Mouse (Mus musculus) T-cell, adult 2 months (primary cell): ENCODE results near the gene Alox5ap.
A peak's percentile ranks its signal among the peaks of the same experiment; 100 is the strongest.

Experiments
- DNase-seq: peaks from one replicate; pipeline ENCODE4 v3.0.0; 2022; ENCODE audit warnings: low spot score

Alox5ap gene

DNA sequence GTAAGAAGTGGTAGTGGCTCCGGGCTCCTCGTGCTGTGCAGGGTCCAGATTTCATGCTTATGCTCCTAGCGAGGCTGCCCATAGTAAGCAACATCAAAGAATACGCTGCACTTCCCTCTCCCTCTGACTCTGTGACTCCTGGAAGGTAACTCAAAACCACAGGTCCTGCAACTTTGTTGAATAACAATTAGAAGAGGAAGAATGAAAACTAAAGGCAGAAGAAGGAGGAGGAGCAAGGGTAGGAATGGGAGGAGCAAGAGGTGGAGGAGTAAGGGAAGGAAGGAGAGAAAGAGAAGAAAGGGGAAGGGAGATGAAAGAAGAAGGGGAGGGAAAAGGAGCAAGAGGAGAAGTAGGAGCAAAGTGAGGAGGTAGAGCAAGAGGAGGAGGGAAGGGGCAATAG, at the start of gene Alox5ap:
Gene Alox5ap, plus strand, starts transcription at position 363 of the 400 bp plus-strand sequence.
- DNase-seq, result no peak

DNA sequence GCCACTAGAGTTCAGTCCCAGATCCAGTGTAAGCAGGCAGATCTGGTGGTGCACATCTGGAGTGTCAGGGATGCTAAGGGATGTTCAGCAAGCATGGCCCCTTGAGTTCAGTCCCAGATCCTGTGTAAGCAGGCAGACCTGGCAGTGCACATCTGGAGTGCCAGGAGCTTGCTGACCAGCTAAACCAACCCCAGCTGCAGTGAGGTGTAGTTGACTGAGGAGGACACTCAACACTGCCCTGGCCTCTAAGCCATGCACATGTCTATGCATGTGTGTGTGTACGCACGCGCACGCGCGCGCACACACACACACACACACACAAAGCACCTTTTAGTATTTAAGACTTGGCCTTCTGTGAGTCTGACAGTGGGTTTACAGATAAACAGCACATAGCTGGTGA, 49.0 kb upstream of the Alox5ap start:
- DNase-seq, result no peak

DNA sequence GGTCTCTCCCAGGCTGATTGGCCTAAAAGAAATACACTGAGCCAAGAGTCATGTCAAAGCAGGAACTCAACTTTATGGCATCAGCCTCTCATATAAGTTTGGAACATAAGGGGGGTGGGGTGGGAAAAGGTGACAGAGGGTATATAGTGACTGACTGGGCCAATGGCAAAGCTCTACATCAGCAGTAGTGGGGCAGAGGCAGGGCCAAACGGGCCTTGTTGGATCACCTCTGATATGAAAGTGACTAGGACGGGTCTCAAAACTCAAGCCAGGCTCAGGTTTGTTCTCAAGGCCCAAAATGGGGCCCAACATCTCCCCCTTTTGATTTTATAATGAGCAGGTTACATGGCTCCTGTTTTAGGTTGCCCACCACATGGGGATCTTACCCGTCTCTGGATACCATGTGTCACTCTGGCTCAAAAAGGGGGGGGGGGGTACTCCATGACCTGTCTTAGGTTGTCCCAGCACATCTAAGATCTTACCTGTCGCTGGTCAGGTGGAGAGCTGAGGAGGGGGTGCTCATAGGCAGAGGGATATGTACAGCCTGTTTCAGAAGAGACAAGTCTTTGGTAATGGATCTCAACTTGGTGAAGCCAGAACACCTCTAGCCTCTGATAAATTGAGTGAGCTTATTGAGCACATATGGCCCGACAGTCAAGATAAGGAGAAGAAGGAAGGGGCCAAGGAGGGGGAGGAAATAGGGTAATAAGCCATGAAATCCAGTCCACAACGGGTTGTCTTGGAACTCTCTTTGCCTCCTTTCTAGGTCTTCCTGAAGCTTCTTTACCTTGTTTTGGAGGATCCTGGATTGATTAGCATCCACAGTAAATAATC, 46.8 kb upstream of the Alox5ap start:
- no peak for DNase-seq

DNA sequence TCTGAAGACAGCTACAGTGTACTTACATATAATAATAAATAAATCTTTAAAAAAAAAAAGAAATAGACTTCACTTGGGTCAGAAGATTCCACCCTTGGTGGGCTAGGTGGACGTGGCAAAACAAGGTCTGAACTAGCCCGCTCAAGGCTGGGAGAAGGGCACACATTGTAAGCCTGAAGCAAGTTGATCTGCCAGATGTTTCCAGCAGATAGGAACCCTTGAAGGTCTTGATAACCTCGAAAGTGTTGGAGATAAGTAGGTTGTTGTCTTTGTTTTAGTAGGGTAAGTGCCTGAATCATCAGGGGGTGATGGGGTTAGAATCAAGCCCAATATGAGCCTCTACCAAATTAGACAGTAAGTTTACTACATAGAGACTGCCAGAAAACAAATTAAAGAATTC, 45.1 kb upstream of the Alox5ap start:
- no peak for DNase-seq

DNA sequence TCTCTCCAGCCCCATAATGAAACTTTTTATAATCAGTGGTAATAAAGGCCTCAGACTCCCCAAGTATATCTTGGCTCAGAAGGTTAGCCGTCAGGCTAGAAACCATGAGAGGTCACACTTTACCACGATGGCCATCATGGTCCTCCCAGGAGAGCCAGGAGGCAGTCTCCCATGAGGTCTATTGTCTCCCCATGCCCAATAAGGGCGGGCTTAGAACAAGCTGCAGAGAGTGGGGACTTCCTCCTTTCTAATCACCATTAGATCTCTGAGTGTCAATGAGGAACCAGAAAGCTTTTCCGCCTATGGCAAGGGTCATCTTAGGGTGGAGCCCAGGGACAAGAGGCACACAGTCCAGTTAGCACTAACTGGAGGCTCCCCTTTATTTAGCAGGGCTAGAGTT, 43.2 kb upstream of the Alox5ap start:
- DNase-seq, result no peak

DNA sequence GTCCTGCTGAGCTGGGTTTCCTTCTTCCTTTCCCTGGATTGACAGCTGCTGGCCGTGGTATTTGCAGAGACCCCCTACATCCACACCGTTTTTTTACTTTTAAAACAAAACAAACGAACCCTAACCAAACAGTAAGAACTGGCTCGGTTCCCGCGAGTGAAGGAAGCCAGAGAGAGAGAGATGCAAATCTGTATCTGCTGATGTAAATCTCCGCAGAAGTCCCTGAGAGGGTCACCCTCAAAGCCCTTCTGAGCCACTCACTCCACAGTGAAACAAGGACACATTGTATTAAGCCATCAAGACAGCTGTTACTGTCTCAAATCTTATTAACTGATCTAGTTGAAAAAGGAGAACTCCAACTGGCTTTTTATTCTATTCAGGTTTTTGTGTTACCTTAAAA, 39.9 kb upstream of the Alox5ap start:
- no peak for DNase-seq

DNA sequence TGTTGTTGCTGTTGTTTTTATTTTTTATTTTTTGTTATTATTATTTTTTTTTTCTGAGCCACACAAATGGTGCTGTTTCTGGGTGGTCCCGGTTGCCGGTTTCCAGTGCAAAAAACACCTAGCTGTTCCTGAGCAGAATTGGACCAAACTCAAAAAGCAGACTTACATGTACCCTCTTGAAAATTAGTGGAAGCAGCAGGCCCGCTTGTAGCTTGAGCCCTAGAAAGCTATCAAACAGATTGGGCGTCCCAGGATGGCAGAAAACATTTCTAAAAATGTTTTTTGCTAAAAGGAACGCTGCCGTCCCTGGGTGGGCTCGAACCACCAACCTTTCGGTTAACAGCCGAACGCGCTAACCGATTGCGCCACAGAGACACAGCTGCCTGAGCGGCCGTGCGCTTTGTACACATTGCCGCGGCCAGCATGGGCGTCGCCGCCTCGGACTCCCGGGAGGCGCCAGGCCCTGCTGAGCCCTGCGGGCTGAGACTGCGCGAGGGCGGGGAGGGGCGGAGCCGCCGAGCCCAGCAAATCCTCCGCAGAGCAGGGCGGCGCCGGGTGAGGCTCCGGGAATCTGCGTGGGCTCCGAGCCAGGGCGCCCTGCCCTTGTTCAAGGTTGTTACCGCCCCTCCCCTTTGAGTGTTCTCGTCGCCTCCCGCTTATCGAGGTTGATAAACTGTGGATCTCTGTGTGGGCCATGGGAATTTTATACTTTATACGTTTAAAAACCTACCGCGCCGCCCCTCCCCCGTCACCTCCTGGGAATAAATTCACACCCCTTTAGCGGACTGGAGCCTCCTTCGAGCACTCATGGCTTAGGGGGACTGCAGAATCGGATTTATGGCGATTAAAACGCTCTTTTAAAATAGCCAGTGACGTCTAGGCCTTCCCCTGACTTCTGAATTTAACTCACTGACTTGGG, 35.6 kb upstream of the Alox5ap start:
- peak; percentile 92 for DNase-seq

DNA sequence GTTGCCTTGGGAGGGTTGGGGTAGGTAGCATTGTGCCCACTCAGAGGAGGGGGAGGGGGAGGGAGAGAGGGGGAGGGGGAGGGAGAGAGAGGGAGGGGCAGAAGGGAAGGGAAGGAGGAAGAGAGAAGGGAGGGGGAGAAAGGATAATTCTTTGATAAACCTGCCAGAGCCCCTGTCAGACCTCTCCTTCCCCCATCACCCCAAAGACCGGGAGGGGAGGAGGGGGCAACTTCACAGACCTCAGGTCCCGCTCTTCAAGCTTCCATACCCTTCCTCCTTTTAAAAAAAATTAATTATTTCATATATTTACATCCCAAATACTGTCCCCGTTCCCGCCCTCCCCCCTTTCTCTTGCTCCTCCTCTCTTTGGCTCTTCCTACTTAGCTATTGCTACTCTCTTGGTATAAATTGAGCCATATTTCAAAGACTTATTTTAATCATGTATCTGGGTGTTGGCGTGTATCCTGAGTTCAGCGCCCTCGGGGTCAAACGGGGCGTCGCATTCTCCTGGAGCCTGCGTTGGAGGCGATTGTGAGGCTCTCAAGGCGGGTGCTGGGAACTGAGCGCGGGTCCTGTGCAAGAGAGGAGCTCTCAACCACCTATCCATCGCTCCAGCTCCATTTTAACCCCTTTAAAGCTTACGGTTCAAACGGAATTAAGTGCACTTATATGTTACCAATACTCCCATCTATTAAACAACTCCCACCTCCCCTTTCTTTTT, 34.8 kb upstream of the Alox5ap start:
- no peak for DNase-seq

DNA sequence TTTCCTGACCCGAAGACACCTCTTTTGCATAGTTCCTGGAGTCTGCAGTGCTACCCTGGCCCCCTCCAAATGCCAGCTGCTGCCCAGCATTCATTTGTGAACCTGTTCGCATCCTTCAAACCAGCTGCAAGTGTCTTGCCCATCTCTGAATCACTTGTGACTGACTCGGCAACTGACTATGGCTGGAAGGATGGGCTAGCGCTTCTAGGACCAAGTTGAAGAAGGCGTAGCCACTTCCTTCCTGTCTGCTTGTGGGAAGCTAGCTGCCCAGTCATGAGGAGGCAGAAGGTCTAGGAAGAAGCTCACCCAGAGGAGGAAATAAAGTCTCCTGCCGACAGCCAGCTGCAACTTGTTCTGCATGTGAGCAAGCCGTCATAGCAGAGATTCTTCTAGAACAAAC, 29.6 kb upstream of the Alox5ap start:
- peak; percentile 30 for DNase-seq

DNA sequence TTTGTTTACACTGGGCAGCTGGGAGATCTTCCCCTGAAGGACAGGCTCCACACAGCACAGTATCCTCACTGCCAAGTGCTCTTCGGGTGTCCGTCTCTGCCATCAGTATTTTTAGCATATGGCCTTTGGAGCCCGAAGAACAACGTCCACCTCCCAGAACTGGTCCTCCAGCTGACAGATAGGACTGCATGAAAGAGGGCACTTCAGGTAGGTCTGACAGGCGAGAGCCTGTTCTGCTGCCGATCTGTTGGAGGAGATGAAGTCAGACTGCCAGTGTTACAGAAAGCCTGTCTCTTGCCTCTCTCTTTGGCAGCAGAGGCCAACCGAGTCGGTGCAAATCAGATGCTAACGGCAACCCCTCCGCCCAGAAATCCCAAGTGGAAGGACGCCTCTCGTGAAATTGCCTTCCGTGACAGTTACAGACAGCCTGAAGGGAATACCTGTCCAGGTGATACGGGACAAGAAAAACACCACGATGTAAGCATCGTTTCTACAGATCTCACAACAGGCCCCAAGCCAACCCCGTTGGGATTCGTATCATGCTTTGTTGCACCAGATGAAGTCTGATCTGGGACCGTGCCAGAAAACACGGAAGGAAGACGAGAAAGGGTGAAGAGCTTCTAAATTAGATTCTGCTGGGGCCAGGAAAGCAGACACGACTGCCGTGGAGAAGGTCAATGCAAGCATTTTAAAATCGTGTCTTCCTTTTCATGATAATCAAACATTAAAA, 27.2 kb upstream of the Alox5ap start:
- DNase-seq, result no peak

DNA sequence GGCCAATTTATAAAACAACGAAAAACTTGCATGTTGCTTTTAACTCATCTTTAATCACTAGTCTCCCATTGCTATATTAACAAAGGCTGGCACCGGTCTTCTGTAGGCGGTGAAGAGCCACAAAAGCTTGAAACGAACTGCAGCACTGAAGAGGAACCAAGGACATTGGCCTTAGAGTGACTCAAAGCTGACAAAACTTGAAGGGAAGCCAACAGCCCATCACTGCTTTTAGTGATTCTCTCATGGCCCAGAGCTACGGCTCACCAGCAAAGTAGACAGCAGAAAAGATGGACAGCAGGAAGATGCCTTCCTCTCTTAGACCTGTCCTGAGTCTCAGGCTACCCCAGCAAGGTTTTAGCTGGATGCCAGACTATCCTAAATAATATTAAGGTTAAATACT, 22.1 kb upstream of the Alox5ap start:
- DNase-seq, result no peak

DNA sequence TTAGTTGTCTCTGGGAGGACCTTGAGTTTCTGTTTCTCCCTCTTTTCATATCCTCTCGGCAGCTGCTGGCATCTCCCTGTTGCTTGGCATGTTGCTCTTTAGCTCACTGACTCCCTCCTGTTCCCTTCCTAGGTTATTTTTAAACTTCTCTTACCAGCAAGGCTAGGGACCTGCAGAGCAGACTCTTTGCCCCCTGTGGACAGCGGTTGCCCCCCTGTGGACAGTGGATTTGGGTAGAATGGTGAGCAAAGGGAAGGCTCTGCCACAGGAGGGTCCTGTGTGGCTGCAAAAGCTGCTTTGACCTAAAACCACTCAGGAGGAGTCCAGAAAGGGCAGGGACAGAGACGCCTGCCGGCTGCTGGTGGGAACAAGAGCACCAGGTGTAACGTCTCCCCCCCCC, 21.5 kb upstream of the Alox5ap start:
- DNase-seq, result no peak

DNA sequence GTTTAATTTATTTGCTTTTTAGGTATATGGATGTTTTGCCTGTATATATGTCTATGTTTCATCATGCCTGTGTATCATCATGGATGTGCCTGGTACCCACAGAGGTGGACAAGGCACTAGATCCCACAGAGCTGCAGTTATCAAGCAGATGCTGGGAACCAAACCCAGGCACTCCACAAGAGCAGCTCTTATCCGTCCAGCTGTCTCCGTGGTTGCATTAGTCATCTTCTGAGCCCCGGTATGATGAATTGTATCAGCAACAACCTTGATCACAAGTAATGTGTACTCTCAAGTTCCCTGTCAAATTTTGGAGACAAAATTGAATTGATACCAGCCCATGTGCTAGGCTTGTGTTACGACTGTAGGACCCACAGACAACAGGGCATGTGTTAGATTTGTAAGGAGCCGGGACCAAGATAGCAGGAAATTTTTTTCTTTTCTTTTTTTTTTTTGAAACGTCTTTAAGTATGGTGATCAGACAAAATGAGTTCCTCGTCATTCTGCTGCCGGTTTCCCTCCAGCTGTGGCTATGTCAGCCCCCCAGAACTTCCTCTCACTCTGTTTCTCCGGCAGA, 19.1 kb upstream of the Alox5ap start:
- no peak for DNase-seq

DNA sequence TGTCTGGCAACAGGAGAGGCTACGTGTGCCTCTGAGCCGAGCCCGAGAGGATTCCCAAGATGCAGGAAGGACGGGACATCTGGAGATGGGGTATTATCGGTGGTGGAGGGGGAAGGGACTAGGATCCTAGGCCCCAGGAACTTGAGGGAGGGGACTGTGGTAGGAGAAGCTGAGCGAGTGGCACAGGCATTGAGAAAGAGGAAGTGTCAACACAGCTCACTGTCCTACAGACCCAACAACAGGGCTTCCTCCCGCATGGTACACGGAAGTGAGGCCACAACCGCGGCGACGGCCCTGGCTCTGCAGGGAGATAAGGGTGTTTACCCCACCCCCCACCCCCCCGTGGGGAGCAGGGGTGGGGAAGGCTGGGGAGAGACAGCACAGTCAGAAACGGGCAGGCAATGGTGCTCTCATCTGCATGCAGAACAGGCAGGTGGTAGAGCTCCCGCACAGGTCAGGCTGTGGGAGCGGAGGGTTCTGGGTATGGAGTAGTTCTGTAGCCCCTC, 18.5 kb upstream of the Alox5ap start:
- DNase-seq, result peak; percentile 81

DNA sequence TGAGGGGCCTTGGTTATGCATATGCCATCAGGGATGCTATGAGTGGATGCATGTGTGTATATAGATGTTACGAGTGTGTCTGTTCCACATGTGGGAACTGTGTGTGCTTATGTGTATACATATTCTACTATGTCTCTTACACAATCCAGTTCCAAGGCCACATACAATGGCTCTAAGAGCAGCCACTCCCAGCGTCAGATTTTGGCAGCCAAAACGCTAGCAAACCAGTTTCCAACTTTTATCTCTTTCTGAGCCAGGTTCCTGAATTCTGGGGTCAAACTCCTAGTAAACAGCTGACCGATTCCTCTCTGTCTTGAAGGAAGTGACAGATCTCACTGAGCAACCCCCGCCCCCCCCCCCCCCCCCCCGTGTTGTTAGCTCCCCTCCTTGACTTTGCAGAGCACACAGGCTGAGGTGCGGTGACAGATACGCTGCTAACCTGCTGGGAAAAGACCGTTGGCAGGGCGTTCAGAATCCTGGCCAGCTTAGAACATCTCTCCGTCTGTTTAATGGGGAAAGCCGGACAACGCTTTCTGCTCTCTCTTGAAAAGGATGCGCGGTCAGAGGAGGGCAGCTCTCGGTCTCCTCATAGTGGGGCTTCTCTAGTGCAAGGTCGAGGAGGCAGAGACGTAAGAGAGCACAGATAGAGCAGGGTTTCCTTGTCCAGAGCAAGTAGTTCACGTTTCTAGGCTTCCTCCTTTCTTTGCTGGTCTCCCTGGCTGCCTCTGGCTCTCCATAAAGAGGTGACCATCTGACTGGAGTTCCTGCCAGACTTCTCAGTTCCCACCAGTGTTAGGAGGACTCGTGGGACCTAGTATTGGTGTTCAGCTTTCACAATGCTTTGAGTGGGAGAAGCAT, 17.3 kb upstream of the Alox5ap start:
- DNase-seq, result no peak

DNA sequence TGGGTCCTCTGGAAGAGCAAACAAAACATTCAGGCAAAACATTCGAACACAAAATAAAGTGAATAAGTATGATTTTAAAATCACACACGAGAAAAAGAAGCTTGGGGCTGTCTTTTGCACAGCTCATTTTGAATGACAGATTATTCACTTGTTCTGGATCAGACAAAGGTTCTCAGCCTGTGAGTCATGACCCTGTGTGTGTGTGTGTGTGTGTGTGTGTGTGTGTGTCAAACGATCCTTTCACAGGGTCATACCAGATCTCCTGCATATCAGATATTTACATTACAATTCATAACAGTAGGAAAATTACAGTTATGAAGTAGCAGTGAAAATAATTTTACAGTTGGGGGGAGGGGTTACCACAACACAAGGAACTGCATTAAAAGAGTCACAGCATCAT, 12.3 kb upstream of the Alox5ap start:
- no peak for DNase-seq

DNA sequence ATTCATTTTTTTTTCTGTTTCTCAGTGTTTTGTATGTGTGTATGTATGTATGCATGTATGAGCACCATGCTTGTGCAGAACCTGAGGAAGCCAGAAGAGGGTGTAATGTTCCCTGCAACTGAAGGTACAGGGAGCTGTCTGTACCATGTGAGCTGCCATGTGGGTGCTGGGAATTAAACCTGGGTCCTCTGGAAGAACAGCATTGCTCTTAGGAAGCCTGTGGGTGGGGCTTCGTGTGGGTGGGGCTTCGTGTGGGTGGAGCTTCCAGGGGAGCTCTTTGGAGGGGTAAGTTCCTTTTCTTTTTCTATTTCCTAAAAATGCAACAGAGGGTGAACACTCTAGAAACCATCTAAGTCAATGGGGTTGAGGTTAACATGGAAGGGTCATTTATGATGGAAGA, 11.1 kb upstream of the Alox5ap start:
- no peak for DNase-seq

DNA sequence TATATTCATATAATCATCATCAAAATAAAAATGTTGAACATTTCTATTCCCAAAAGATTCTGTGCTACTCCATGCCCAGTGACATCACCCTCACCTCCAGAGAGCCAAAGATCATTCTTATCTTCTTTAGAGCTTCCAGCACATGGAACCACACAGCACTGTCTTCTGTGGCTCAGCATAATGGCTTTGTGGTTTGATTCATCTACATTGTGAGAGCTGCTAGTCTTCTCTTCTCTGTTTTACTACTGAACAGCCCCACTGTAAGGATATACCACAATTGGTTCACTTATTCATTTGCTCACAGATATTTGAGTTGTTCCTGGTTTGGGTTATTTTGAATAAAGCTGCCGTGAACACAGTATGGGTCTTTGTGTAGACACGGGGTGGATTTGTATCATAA, 9.0 kb upstream of the Alox5ap start:
- peak; percentile 19 for DNase-seq

DNA sequence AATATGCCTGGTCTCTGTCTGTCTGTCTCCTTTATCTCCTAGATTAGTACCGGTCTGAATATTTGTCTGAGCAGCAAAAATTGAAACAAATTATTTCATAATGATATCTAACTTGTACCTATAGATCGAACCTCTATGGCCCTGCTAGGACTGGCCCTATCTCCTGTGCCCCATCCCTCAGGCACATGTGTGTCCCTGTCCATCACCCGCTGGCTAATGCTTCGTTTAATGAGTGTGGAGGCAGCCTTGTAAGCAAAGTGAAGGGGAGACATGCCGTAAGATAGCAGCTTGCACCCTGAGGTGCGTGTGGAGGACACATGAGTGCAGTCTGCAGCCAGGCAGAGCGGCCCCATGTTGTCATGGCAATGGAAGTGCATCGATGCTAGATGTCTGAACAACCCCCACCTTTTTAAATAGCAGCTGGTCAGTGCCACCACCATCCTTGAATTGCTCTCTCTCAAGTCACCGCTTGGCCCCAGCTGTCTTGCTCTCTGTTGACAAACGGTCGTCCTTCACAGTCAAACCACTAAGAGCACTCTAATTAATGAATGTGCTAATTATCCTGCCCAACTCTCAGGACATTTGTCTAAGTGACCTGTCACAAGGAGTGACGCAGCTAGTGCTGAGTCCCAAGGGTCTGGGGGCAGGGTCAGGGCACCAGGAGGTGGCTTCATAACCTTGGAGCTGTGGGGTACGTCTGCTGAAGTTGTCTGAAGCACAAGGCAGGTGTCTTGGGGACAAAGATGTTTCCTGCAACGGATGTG, 6.9 kb upstream of the Alox5ap start:
- DNase-seq, result no peak

DNA sequence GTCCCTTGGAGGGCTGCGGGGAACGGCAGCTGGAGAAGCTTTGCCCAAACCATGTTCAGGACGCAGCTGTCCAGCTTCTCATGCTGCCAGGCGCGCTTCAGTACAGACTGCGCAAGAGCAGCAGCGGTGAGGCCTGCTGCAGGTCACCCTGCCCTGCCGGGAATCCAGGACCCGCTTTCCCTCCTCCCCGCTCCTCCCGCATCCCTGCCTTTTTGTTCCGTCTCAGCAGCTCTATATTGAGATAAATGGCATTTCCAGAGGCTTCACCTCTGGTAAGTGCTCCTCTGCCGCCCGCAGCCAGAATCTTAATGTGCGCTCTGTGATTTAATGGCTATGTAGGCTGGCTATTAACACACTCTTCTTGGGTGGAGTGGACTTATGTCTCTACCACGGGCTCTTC, 5.5 kb upstream of the Alox5ap start:
- no peak for DNase-seq
